Mouse (Mus musculus): ENCODE measurements at regions not wholly inside any gene's neighbourhood (a gene's known extent, or its start where the extent isn't known, plus 50 kb on each side); places are given as distances from the start of the nearest gene placed in this dataset.

- ATAC-seq (ENCODE audit: extremely low read depth, insufficient number of reproducible peaks, low FRiP score, poor library complexity, severe bottlenecking) (no peak), DNase-seq (ENCODE audit: low spot score) (no peak)
- Histone ChIP-seq H3K9me3 (replicated peaks) (peaks cover 30% of the 10 kb centered on the region), H3K4me1 (ENCODE audit: insufficient read depth, low read depth, low read length) (no peaks in the 10 kb centered on the region), H3K27me3 (ENCODE audit: insufficient read depth, low read length) (no peaks in the 10 kb centered on the region), H3K4me3 (ENCODE audit: low read depth, low read length) (no peak overlapping the region), H3K36me3 (replicated peaks) (no peaks in the 10 kb centered on the region)
- TF ChIP-seq TAL1 (conservative IDR thresholded peaks at IDR 0.05; ENCODE audit: low read depth, low read length): no peak
Measured at GRCm38 (mm10) chr3:52528521-52528920, 260.4 kb downstream of the Foxo1 start.

GRCm38 (mm10) chr3:52527781-52528180, 259.6 kb downstream of the Foxo1 start:
- no peak for DNase-seq (ENCODE audit: low spot score)
- H3K27me3 ChIP-seq (ENCODE audit: insufficient read depth, low read length): no peaks in the 10 kb centered on the region
- no peak overlapping the region for H3K4me3 ChIP-seq (ENCODE audit: low read depth, low read length)
- H3K4me1 ChIP-seq (ENCODE audit: insufficient read depth, low read depth, low read length): no peaks in the 10 kb centered on the region
- H3K36me3 ChIP-seq (replicated peaks): no peaks in the 10 kb centered on the region
- no peak for ATAC-seq (ENCODE audit: extremely low read depth, insufficient number of reproducible peaks, low FRiP score, poor library complexity, severe bottlenecking)
- no peak for TF ChIP-seq TAL1 (conservative IDR thresholded peaks at IDR 0.05; ENCODE audit: low read depth, low read length)
- no peak for TF ChIP-seq GATA1 (IDR thresholded peaks at IDR 0.05; ENCODE audit: borderline replicate concordance, low read length)
- TF ChIP-seq POLR2AphosphoS5 (IDR thresholded peaks at IDR 0.05; ENCODE audit: insufficient replicate concordance, low read depth, low read length): no peak
- no peak for TF ChIP-seq GATA2 (IDR thresholded peaks at IDR 0.05; ENCODE audit: borderline replicate concordance, low read depth, low read length)
- no peak for TF ChIP-seq CTCF (IDR thresholded peaks at IDR 0.05; ENCODE audit: low read depth, low read length)
- H3K9me3 ChIP-seq (replicated peaks): peaks cover 34% of the 10 kb centered on the region

- DNase-seq (ENCODE audit: low spot score) (no peak), ATAC-seq (ENCODE audit: extremely low read depth, insufficient number of reproducible peaks, low FRiP score, poor library complexity, severe bottlenecking) (no peak)
- TF ChIP-seq POLR2AphosphoS5 (IDR thresholded peaks at IDR 0.05; ENCODE audit: insufficient replicate concordance, low read depth, low read length) (no peak), GATA2 (IDR thresholded peaks at IDR 0.05; ENCODE audit: borderline replicate concordance, low read depth, low read length) (no peak), GATA1 (IDR thresholded peaks at IDR 0.05; ENCODE audit: borderline replicate concordance, low read length) (no peak), TAL1 (conservative IDR thresholded peaks at IDR 0.05; ENCODE audit: low read depth, low read length) (no peak), CTCF (IDR thresholded peaks at IDR 0.05; ENCODE audit: low read depth, low read length) (no peak)
- Histone ChIP-seq H3K4me1 (ENCODE audit: insufficient read depth, low read depth, low read length) (no peaks in the 10 kb centered on the region), H3K36me3 (replicated peaks) (no peaks in the 10 kb centered on the region), H3K9me3 (replicated peaks) (peaks cover 34% of the 10 kb centered on the region), H3K27me3 (ENCODE audit: insufficient read depth, low read length) (no peaks in the 10 kb centered on the region), H3K4me3 (ENCODE audit: low read depth, low read length) (no peak overlapping the region)
Measured at GRCm38 (mm10) chr3:52527010-52527754, 259.0 kb downstream of the Foxo1 start.

- no peaks in the 10 kb centered on the region for H3K4me1 ChIP-seq (ENCODE audit: insufficient read depth, low read depth, low read length)
- no peak for DNase-seq (ENCODE audit: low spot score)
- H3K4me3 ChIP-seq (ENCODE audit: low read depth, low read length): no peak overlapping the region
- H3K27me3 ChIP-seq (ENCODE audit: insufficient read depth, low read length): no peaks in the 10 kb centered on the region
- no peak for ATAC-seq (ENCODE audit: extremely low read depth, insufficient number of reproducible peaks, low FRiP score, poor library complexity, severe bottlenecking)
- peaks cover 43% of the 10 kb centered on the region for H3K9me3 ChIP-seq (replicated peaks)
- TF ChIP-seq TAL1 (conservative IDR thresholded peaks at IDR 0.05; ENCODE audit: low read depth, low read length): no peak
- no peak for TF ChIP-seq GATA1 (IDR thresholded peaks at IDR 0.05; ENCODE audit: borderline replicate concordance, low read length)
- no peak for TF ChIP-seq GATA2 (IDR thresholded peaks at IDR 0.05; ENCODE audit: borderline replicate concordance, low read depth, low read length)
- TF ChIP-seq CTCF (IDR thresholded peaks at IDR 0.05; ENCODE audit: low read depth, low read length): no peak
- no peak for TF ChIP-seq POLR2AphosphoS5 (IDR thresholded peaks at IDR 0.05; ENCODE audit: insufficient replicate concordance, low read depth, low read length)
- H3K36me3 ChIP-seq (replicated peaks): no peaks in the 10 kb centered on the region
Measured at GRCm38 (mm10) chr3:52522886-52523285, 254.8 kb downstream of the Foxo1 start.

GRCm38 (mm10) chr3:52520609-52520947, 252.4 kb downstream of the Foxo1 start:
- no peak for TF ChIP-seq GATA1 (IDR thresholded peaks at IDR 0.05; ENCODE audit: borderline replicate concordance, low read length)
- H3K27me3 ChIP-seq (ENCODE audit: insufficient read depth, low read length): no peaks in the 10 kb centered on the region
- no peak overlapping the region for H3K4me3 ChIP-seq (ENCODE audit: low read depth, low read length)
- no peak for ATAC-seq (ENCODE audit: extremely low read depth, insufficient number of reproducible peaks, low FRiP score, poor library complexity, severe bottlenecking)
- H3K36me3 ChIP-seq (replicated peaks): no peaks in the 10 kb centered on the region
- H3K4me1 ChIP-seq (ENCODE audit: insufficient read depth, low read depth, low read length): no peaks in the 10 kb centered on the region
- peaks cover 41% of the 10 kb centered on the region for H3K9me3 ChIP-seq (replicated peaks)
- DNase-seq (ENCODE audit: low spot score): no peak

GRCm38 (mm10) chr3:52519910-52520608, 251.9 kb downstream of the Foxo1 start:
- DNase-seq (ENCODE audit: low spot score): no peak
- Histone ChIP-seq H3K36me3 (replicated peaks) (no peaks in the 10 kb centered on the region), H3K9me3 (replicated peaks) (peaks cover 41% of the 10 kb centered on the region), H3K4me1 (ENCODE audit: insufficient read depth, low read depth, low read length) (no peaks in the 10 kb centered on the region), H3K27me3 (ENCODE audit: insufficient read depth, low read length) (no peaks in the 10 kb centered on the region), H3K4me3 (ENCODE audit: low read depth, low read length) (no peak overlapping the region)
- ATAC-seq (ENCODE audit: extremely low read depth, insufficient number of reproducible peaks, low FRiP score, poor library complexity, severe bottlenecking): no peak
- TF ChIP-seq CTCF (IDR thresholded peaks at IDR 0.05; ENCODE audit: low read depth, low read length) (no peak), TAL1 (conservative IDR thresholded peaks at IDR 0.05; ENCODE audit: low read depth, low read length) (no peak), POLR2AphosphoS5 (IDR thresholded peaks at IDR 0.05; ENCODE audit: insufficient replicate concordance, low read depth, low read length) (no peak), GATA1 (IDR thresholded peaks at IDR 0.05; ENCODE audit: borderline replicate concordance, low read length) (no peak), GATA2 (IDR thresholded peaks at IDR 0.05; ENCODE audit: borderline replicate concordance, low read depth, low read length) (no peak)
